Mouse (Mus musculus) v-Abl transformed pro-B cells (cell line): ENCODE measurements around the gene Zmym2.
"Not testable (repeated sequence)": the region's sequence is repeated elsewhere in the genome, so short reads cannot be mapped to it uniquely, and the experiment has no call there.

Source experiments
- in situ Hi-C, 2 experiments: fragments of 400-800 bp; cut with MboI; formaldehyde crosslinking; loops; one replicate each; pipeline ENCODE4 v1.15.1; 2025; ENCODE audit not compliant: unreplicated experiment in 2 of 2

Gene Zmym2

DNA sequence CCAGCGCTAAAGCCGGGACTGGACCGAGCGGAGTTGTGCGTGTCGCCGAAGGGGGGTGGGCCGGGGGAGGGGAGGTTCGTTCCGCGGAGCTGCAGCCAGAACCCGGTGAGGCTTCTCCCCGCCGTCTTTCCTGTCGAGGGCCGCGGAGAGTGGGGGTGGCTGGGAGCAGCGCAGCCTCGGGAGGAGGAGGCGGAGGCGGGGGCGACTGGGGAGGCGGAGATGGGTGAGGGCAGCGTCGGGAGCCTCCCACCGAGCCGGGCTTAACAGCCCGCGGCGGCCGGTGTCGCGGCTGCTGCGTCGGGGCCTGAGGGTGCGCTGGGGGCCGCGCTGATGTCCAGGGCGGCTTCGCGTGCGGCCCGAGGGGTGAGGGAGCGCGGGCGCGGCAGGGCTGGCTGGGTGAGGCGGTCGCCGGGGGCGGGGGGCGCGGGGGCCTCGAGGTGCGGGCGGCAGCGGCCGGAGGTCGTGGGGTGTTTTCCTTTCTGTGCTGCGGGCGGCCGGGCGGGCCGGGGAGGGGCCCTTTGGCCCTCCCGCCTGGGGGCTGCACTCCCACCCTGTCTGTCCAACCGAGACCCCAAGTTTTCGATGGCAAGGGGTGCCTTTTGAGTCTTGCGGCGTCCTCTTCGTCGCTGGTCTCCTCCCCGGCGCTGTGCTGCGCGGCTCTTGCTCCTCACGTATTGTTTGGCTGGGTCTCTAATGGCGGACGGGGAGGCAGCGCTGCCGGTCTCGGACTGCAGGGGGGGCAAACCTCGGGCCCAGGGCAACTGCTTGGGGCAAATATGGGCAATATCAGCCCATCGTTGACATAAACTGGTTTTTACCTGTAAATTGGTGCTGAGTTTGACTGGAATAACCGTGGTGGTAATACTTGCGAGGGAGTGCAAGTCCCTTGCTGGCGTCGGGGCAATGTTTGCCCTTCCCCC is at the start of gene Zmym2:
Gene Zmym2, plus strand, starts transcription at position 60 of the 920 bp plus-strand sequence.
- in situ Hi-C loops, result loop anchor here in 1 of 2 experiments (25.0 kb wide), 1 partner anchor 975 kb away; no protein-coding TSS in a partner anchor

DNA sequence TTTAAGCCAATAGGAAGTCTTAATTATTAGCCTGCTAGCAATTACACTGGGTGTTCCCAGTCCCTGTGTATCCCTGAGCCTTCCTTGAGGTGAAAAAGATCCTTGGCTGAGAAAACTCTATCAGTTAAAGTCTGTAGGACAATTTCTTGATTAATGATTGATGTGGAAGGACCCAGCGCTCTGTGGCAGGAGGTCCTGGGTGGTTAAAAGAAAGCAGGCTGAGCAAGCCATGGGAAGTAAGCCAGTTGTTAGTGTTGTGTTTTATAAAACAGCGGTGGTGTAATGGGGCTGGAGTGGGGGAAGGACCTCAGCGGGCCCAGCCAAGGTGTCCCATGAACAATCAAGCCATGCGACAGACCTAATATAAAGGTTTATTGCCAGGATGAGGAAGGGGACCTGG is 42.4 kb upstream of the Zmym2 start:
- in situ Hi-C loops, result no loop called here

GRCm38 (mm10) chr14:56844507-56844906 is 41.9 kb upstream of the Zmym2 start:
- in situ Hi-C loops, result no loop called here

DNA sequence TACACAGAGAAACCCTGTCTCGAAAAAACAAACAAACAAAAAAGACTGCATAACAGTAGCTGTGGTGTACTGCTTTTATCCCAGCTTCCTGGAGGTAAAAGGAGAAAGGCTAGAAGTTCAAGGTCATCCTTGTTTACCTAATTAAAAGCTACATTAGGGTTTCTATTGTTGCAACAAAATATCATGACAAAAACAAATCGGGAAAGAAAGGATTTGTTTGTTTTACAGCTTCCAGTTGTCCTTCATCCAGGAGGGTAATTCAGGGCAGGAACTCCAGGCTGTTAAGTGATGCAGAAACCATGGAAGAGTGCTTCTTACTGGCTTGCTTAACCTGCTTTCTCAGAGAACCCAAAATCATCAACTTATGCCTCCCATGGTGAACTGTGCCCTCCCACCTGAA is 38.1 kb upstream of the Zmym2 start:
- in situ Hi-C loops, result loop anchor here in 1 of 2 experiments (5.0 kb wide), 1 partner anchor 34 kb away; no protein-coding TSS in a partner anchor

DNA sequence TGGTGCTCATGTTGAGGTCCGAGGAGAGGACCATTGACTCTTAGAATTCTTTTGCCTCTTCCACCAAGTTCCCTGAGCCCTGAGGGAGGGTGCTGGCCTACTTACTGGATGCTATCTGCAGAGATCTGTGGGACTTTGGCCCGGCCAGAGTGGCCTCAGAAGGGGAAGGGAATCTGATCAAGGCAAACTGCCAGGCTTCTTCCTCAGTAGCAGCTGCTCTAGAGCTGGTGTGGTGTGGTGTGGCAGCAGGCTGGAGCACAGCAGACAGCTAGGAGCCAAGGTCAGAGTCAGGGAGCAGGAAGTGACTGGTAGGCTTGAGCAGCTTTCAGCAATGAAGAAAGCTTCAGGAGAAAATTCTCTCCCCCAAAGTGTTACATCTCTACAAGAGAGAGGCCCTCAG is 36.8 kb upstream of the Zmym2 start:
- in situ Hi-C loops, result loop anchor here in 1 of 2 experiments (5.0 kb wide), 1 partner anchor 33 kb away; no protein-coding TSS in a partner anchor

DNA sequence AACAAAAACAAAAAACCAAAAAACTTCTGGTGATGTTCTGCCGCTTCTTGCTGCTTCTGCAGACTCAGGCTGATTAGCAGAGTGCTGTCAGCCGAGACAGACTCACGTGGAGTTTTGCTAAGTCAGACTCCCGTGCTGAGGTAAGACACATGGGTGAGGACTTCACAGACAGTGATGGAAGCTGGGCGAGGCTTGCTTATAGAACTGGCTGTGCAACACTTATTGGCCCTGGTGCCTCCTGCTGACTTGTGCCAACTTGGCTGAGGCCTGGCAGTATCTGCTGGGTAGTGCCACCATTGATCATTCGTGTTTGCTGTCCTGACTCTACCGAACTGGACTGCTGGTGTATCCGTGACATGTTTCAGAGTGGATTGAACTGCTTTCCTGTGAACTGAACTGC is 22.4 kb upstream of the Zmym2 start:
- in situ Hi-C loops, result no loop called here

DNA sequence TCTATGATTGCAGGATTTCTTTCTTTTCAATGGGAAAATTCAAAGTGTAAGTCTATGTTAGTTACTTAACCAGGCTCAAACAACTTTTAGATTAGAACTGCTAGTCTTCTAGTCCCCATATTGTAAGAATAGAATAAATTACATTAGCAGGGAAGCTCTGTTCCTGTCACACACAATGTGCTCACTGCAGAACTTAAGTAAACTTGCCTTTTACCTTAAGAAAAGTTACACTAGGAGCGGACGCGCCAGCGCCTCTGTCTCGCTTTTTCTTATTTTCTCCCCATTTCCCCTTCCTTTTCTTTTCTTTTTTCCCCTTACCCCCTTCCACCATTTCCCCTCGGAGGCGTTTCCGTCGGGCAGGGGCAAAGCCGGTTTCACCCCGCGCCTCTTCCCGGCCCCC is 21.8 kb upstream of the Zmym2 start:
- in situ Hi-C loops, result no loop called here

DNA sequence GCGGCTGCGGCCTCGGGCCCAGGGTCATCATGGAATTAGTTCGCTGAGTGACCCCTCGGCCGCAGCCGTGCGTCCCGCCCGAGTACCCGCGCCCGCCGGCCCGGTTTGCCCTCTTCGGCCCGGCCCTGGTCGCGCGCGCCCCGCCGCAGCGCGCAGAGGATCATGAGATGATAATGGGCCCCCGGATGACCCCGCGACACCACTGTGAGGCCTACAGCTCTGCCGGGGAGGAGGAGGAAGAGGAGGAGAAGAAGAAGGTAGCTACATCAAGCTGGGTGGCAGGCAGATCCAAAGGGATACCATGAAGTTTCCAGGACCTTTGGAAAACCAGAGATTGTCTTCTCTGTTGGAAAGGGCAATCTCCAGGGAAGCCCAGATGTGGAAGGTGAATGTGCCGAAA is 21.3 kb upstream of the Zmym2 start:
- in situ Hi-C loops, result not testable (repeated sequence)

DNA sequence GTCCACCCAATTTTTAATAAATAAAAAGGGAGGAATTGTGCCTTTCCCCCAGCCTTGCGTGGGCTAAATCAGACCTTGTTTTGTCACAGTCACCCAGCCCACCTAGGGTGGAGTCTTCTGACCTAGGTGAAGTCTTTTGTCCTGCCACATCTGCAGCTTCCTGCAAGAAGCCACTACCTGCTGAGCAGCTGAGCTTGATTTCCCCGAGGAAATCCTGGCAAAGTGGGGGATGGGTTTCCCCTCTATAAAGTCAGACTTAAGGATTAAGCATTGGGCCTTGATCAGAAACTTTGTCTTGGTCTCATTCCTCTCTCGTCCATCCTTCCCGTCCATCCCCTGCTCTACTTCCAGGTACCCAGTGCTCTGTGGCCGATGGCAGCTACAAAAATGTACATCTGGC is 12.9 kb upstream of the Zmym2 start:
- in situ Hi-C loops, result loop anchor here (10.0 kb wide), 1 partner anchor 49 kb away; no protein-coding TSS in a partner anchor

GRCm38 (mm10) chr14:56875586-56876159 is 10.8 kb upstream of the Zmym2 start:
- in situ Hi-C loops, result loop anchor here (10.0 to 25.0 kb wide), 2 partner anchors 51 to 987 kb away; no protein-coding TSS in a partner anchor

DNA sequence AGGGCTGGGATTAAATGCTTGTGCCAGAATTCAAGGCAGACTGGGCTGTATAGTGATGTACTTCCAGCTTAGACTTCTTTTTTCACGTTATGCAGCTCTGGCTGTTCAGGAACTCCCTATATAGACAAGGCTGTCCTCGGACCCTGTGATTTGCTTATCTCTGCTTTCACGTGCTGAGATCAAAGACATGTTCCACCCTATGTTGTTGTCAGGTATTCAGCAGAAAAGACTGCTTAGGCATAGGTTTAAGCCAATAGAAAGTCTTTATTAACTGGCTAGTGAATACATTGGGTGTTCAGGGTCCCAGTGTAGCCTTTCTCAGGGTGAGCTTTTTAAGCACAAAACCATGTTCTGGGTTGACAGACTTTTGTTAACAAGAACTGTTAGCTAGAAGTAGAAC is 5.2 kb upstream of the Zmym2 start:
- in situ Hi-C loops, result loop anchor here in 1 of 2 experiments (5.0 to 25.0 kb wide), 2 partner anchors 34 to 981 kb away; no protein-coding TSS in a partner anchor

DNA sequence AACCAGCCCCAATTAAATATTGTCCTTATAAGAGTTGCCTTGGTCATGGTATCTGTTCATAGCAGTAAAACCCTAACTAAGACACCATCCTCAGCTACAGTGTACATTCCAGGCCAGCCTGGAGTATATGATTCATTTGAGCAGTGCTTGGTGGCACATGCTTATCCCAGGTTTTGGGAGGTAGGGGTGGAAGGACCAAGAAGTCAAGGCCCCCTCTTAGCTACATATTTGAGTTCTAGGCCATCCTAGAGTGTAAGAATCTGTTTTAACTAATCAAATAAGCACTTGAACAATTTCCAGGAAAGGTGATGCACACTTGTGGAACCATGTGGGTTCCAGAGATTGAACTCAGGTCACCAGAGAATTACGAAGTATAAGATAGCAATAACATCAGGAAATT is 3.0 kb upstream of the Zmym2 start:
- in situ Hi-C loops, result loop anchor here in 1 of 2 experiments (5.0 to 25.0 kb wide), 2 partner anchors 36 to 979 kb away; no protein-coding TSS in a partner anchor

DNA sequence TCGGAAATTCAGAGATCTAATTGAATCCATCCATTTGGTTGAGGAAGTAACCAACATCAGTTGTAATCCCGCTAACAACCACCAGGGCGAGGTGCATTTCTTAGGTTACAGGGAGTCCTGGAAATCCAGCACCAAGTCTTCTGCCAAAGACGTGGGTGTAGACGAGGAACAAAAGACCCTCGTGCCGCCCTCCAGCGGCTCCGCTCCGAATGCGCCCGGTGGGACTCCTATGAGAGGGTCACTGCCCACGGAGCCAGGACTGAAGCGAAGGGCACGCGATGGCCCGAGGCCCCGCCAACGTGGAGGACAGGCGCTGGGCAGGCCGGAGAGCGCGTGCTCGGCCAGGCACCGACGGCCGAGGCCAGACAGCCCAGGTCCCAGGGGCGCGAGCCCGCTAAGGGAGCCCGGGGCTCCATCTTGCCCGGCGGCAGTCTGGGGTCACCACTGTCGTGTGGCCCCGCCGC is 1.1 kb upstream of the Zmym2 start:
- in situ Hi-C loops, result loop anchor here in 1 of 2 experiments (25.0 kb wide), 1 partner anchor 977 kb away; no protein-coding TSS in a partner anchor

GRCm38 (mm10) chr14:56885986-56886593 is 363 bp upstream of the Zmym2 start:
- in situ Hi-C loops, result loop anchor here in 1 of 2 experiments (25.0 kb wide), 1 partner anchor 976 kb away; no protein-coding TSS in a partner anchor

DNA sequence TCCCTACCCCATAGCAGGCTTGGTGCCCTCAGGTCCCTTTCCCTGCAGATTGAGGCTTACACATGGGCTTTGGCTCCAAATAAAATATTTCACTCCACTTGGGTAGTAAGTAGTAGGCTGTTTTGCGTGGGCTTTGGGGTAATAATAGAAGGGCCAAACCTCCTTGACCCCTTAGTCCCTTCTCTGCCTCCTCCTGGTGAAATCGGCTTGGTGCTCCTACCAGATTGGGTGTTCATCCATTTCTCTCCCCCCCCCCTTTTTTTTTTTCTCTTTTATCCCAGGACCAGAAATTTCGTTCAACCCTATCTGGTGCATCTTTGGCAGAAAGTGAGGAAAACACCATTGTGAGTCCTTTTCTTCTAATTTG is 1.0 kb downstream of the Zmym2 start:
- in situ Hi-C loops, result loop anchor here in 1 of 2 experiments (25.0 kb wide), 1 partner anchor 975 kb away; no protein-coding TSS in a partner anchor

- in situ Hi-C loops, result loop anchor here in 1 of 2 experiments (25.0 kb wide), 1 partner anchor 974 kb away; no protein-coding TSS in a partner anchor
Measured at GRCm38 (mm10) chr14:56887887-56888286, 1.4 kb downstream of the Zmym2 start.

- in situ Hi-C loops, result loop anchor here in 1 of 2 experiments (25.0 kb wide), 1 partner anchor 974 kb away; no protein-coding TSS in a partner anchor
Measured at GRCm38 (mm10) chr14:56888416-56888815, 2.0 kb downstream of the Zmym2 start.

- in situ Hi-C loops, result loop anchor here (5.0 to 25.0 kb wide), 2 partner anchors 87 to 968 kb away; no protein-coding TSS in a partner anchor
Measured at GRCm38 (mm10) chr14:56894417-56894816, 8.0 kb downstream of the Zmym2 start.

DNA sequence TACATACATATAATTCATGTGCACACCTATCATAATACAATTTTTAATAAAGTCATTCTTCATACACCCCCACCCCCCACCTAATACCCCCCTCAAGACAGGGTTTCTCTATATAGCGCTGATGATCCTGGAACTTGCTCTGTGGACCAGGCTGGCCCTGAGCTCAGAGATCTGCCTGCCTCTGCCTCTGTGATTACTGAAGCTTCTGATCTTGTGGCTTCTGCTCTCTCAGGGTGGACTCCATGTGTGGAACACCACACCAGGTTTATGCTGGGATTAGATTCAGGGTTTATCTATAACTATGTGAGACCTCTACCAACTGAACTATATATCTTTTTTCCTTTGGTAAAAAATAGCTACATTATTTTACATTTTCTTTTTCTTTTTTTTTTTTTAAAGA is 10.1 kb downstream of the Zmym2 start:
- in situ Hi-C loops, result loop anchor here in 1 of 2 experiments (25.0 kb wide), 1 partner anchor 966 kb away; no protein-coding TSS in a partner anchor

GRCm38 (mm10) chr14:56897475-56897874 is 11.0 kb downstream of the Zmym2 start:
- in situ Hi-C loops, result loop anchor here in 1 of 2 experiments (25.0 kb wide), 1 partner anchor 965 kb away; no protein-coding TSS in a partner anchor
